Mouse (Mus musculus): ENCODE data around the gene Gm45062.

DNA sequence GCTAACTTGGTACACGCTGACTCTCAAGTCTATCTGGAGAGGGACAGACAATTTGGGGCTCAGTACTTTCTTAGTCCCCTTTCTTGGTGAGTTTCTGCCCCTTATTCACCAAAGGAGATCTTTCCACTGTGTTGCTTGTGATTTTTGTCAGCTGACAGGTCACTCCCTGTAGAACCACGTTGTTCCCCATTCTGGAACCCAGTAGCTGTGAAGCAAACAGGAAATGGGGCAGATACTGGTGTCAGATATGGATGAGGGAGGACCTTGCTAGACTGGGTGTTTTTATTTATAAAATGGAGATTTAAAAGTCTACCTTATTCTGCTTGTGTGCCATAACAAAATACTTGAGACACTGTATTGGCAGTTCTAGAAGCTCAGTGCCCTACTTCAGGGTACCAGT is 358.1 kb downstream of the Gm45062 start:
- no peak for TF ChIP-seq CTCF (IDR thresholded peaks at IDR 0.05; ENCODE audit: low read depth)
- no peak for TF ChIP-seq EP300 (IDR thresholded peaks at IDR 0.05; ENCODE audit: low read depth)
